Mouse (Mus musculus): ENCODE data around the gene Gm9945.

The Gm9945 gene

GRCm38 (mm10) chr11:53523545-53524405 lies 43.8 kb downstream of the Gm9945 start:
- no peak for DNase-seq

GRCm38 (mm10) chr11:53524905-53525304 lies 44.9 kb downstream of the Gm9945 start:
- DNase-seq: no peak

DNA sequence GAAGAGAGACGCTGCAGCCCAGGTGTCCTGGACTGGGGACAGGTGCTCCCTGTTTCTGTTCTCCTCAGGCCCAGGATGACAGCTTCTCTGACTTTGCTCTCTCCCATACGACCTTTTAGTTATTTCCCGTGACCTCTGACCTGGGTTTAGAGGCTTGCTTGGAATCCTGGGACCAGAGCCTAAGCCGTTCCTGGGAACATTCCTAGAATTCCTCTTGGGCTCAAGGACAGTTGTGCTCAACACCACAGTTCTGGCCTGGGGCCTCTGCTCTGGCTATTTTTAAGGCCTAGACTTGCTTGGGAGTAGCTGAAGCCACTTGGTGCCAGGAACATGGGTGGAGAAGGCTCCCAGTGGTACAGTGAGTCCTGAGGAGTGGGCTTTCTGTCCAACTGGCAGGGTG lies 45.5 kb downstream of the Gm9945 start:
- DNase-seq: no peak

DNA sequence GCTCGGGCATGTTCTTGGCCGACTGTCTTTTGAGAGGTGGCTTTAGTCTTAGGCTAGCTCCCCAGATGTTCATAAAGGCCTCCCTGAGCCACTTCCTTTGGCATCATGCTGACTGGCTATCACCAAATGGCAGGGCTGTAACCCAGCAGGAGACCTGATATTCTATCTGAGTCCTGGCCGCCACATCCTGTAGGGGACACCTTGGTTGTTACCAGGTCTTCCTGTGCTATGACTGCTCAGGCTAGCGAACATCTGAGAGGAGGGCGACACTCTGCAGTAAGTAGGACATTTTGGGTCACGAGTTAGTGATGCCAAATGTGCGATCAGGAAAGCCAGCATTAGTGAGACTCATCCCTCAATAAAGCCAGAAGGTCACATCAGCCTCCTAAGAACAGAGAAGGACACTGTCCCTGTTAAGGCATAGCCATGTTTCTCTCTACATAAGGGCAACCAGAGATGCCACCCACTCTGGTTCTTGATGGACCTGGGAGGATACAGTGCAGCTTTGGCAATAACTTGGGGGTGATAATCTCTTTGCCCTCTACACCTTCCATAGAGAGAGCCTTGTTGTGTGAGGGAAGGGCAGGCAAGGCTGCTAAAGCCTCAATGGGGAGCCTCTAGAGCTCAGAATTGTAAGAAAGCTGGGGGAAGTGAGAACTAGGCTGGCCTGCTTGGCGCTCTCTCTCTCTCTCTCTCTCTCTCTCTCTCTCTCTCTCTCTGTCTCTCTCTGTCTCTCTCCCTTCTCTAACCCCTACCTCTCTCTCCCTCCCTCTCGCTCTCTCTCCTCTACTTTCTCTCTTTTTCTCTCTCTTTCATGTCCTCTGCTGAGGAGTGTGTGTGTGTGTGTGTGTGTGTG lies 48.7 kb downstream of the Gm9945 start:
- DNase-seq: no peak

DNA sequence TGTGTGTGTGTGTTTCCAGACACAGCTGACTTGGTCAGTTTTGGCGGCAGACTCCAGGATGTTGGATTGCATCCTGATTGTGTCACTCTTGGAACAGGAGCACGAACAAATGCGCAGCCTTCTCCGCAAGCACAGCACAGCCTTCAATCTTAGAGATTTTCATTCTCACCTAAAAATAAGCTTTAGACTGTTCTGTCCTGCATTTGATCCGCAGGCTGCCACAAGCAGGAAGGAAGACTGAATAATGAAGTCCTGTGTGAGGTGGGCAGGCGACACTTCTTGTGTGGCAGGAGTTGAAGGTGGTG lies 49.2 kb downstream of the Gm9945 start:
- DNase-seq: peak; percentile 81

DNA sequence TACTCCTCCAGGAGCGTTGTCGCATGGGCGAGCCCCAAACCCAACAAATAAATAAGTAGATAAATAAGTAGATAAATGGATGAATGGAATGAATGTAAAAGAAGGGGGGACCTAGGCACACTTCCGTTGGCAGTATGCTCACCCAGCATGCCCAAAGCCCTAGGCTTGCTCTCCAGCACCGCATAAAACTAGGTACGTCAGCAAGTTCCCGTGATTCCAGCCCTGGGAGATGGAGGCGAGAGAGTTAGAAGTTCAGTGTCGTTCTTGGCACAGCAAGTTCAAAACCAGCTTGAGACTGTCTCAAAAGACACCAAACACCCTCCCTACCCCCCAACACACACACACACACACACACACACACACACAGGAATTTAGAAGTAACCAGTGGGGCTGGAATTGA lies 50.0 kb downstream of the Gm9945 start:
- no peak for DNase-seq

Measured in cerebellum, adult 8-10 months (tissue).